Mouse (Mus musculus): ENCODE measurements around the gene Flna.

DNA sequence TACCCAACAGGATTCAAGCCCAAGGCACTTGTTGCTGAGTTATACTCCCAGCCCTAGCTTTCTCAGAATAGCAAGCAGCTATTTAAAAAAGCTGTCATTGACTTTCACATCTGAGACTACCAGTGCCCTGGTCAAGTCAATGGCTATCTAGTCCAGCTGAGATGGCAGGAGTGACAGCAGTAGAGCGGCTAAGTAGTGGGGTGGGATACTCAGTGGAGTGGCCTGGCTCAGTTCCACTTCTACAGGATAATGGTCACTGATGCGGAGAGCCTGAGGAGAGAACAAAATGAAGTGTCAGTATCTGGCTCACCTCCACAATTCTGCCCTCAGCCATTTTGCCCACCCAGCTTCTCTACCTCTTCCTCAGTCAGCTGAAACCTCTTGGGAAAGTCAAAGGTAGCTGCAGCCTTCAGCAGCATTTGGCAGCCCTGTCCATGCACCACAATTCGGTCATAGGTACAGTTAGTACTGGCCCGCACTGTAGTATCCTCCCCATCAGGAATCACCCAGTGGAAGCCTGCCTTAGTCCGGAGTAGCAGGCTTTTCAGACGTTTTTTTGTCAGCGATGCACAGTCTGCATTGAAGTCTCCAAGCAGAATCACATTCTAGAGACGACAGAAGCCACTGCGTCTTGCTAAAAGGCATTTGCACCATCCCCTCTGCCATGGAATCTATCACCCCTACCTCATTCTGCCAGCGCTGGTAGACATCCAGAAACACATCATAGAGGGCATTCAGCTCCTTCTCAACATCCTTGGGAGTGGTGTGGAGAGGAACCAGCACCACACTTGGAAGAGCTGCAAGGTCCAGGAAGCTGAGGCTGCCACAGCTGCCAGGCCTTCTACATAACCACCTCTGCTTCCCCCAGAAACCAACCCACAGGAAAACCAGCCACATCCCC is 24.1 kb upstream of the Flna start:
- no peak for TF ChIP-seq CTCF (IDR thresholded peaks at IDR 0.05)
- TF ChIP-seq EP300 (IDR thresholded peaks at IDR 0.05; ENCODE audit: insufficient read depth, low read depth, low read length) = no peak
- 0 out of 2 replicates have a peak, but pooled peaks have one; percentile 13 for TF ChIP-seq POLR2A (IDR thresholded peaks at IDR 0.05; ENCODE audit: insufficient read depth, low read depth, low read length)
